Mouse (Mus musculus) urinary bladder, postnatal 4 days (tissue): ENCODE measurements around the gene Retreg1.

ENCODE experiments used
- DNase-seq, 2 experiments: peaks; one replicate each; pipeline ENCODE4 v3.0.0; 2021 to 2022; ENCODE audit warnings: low spot score in 2 of 2

The Retreg1 gene

GRCm38 (mm10) chr15:25830426-25830825 lies 12.6 kb upstream of the Retreg1 start:
- DNase-seq: no peak

GRCm38 (mm10) chr15:25834282-25834681 lies 8.7 kb upstream of the Retreg1 start:
- no peak for DNase-seq

- DNase-seq: no peak
Observed at GRCm38 (mm10) chr15:25834920-25835674, 7.9 kb upstream of the Retreg1 start.

- no peak for DNase-seq
Observed at GRCm38 (mm10) chr15:25842462-25843085, 406 bp upstream of the Retreg1 start.

GRCm38 (mm10) chr15:25844013-25844570 lies 1.1 kb downstream of the Retreg1 start:
- no peak for DNase-seq

- DNase-seq: no peak
Observed at GRCm38 (mm10) chr15:25844771-25845170, 1.8 kb downstream of the Retreg1 start.

GRCm38 (mm10) chr15:25847576-25848168 lies 4.7 kb downstream of the Retreg1 start:
- DNase-seq: no peak

GRCm38 (mm10) chr15:25850552-25850951 lies 7.6 kb downstream of the Retreg1 start:
- DNase-seq: no peak

GRCm38 (mm10) chr15:25854270-25854904 lies 11.4 kb downstream of the Retreg1 start:
- no peak for DNase-seq

GRCm38 (mm10) chr15:25858611-25859058 lies 15.7 kb downstream of the Retreg1 start:
- DNase-seq: no peak

GRCm38 (mm10) chr15:25859469-25859868 lies 16.5 kb downstream of the Retreg1 start:
- DNase-seq: no peak

GRCm38 (mm10) chr15:25861900-25862299 lies 18.9 kb downstream of the Retreg1 start:
- DNase-seq: no peak

- DNase-seq: no peak
Observed at GRCm38 (mm10) chr15:25865605-25866004, 22.6 kb downstream of the Retreg1 start.

- DNase-seq: no peak
Observed at GRCm38 (mm10) chr15:25866106-25866505, 23.1 kb downstream of the Retreg1 start.

GRCm38 (mm10) chr15:25869129-25869528 lies 26.1 kb downstream of the Retreg1 start:
- DNase-seq: no peak

GRCm38 (mm10) chr15:25871470-25871869 lies 28.5 kb downstream of the Retreg1 start:
- no peak for DNase-seq

GRCm38 (mm10) chr15:25872118-25872517 lies 29.1 kb downstream of the Retreg1 start:
- DNase-seq: no peak

- DNase-seq: no peak
Observed at GRCm38 (mm10) chr15:25872657-25873056, 29.7 kb downstream of the Retreg1 start.

- DNase-seq: no peak
Observed at GRCm38 (mm10) chr15:25873536-25873935, 30.6 kb downstream of the Retreg1 start.

- DNase-seq: no peak
Observed at GRCm38 (mm10) chr15:25876601-25877161, 33.7 kb downstream of the Retreg1 start.

- DNase-seq: no peak
Observed at GRCm38 (mm10) chr15:25877798-25878197, 34.8 kb downstream of the Retreg1 start.

- no peak for DNase-seq
Observed at GRCm38 (mm10) chr15:25879229-25879628, 36.2 kb downstream of the Retreg1 start.
